Mouse (Mus musculus): ENCODE data around the gene Spns1.

GRCm38 (mm10) chr7:126421756-126422155, 44.5 kb upstream of the Spns1 start:
- TF ChIP-seq CTCF (IDR thresholded peaks at IDR 0.05; ENCODE audit: low read depth) (no peak), EP300 (optimal IDR thresholded peaks at IDR 0.05) (no peak)

Measured in stomach, postnatal 0 days (tissue).